8 mouse cellular contexts compared by ENCODE assay signal in the genomic region with DNA sequence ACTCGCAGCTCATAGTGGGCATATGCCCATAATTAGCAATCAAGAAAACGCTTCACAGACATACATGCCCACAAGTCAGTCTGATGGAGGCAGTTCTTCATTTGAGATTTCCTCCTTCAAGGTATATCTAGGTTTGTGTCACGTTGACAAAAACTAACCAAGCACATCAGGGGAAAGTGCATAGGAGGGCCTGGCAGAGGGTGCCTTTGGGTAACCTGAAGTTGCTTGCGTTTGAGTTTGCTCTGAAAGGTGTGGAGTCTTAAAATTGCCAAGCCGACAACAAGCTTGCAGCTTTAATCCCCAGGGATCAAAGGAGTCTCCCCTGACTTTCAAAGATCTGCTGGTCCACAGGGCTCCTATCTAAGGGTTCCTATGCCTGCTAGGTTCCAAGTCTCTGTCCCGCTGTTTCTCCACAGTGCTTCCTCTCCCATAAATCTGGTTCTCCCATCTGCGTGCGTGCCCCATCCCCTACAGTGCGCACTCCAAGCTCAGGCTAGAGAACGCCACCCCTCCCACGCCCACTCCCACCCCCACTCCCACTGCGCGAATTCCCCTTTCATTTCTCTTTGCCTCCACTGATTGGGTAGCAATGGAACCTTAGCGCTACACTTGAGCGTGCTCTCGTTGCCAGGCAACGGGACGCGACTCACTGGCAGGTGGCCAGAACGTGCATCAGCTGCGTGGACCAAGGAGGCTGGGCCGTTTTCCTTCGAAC. TPM values are rescaled to one million over a fixed set of nuclear protein-coding genes. Genes with fewer than 3 reads are reported as not detected.
DNase-seq lines count a peak whose midpoint lies in the region; ATAC-seq and TF ChIP-seq lines count a peak whose summit lies in the region.

A gene (plus strand): TSS at position 683 of the 715 bp plus-strand sequence.

- peak; percentile 42 to 46 for DNase-seq in B cell, adult 2 months
- DNase-seq in adrenal gland, postnatal 4 days (ENCODE audit: low spot score in 2 of 2), result peak; percentile 39 to 45
- DNase-seq in heart, postnatal 0 days (ENCODE audit: low spot score), result peak; percentile 33
- peak; percentile 71 to 74 for DNase-seq in kidney, postnatal 25 days
- DNase-seq in liver, embryonic 13.5 days, result no peak
- peak; percentile 60 for DNase-seq in testis, postnatal 14 days (ENCODE audit: low spot score)

- no peak within 1 kb of the TSS for H3K9ac ChIP-seq in heart, postnatal 0 days (replicated peaks; ENCODE audit: low read depth, low read length)
- no peak within 1 kb of the TSS for H3K9ac ChIP-seq in liver, embryonic 13.5 days
- H3K9ac ChIP-seq in neural tube, embryonic 13.5 days, result peak within 1 kb of the TSS; percentile 47

- TF ChIP-seq CTCF in embryonic fibroblast, embryonic 13.5 days (IDR thresholded peaks at IDR 0.05; ENCODE audit: borderline replicate concordance, insufficient read depth, low read length), result no peak
- TF ChIP-seq CTCF in heart, postnatal 0 days (IDR thresholded peaks at IDR 0.05; ENCODE audit: low read depth), result no peak

- no peaks in the 10 kb centered on the region for H3K4me1 ChIP-seq in embryonic fibroblast, embryonic 13.5 days (ENCODE audit: control insufficient read depth, insufficient read depth, low read length)
- H3K4me1 ChIP-seq in heart, postnatal 0 days (ENCODE audit: control insufficient read depth, insufficient read depth), result peaks cover 7% of the 10 kb centered on the region; the same call in 1 of the 2 replicates
- peaks cover 17% of the 10 kb centered on the region for H3K4me1 ChIP-seq in liver, embryonic 13.5 days (replicated peaks)
- H3K4me1 ChIP-seq in neural tube, embryonic 13.5 days (replicated peaks), result peaks cover 8% of the 10 kb centered on the region

- no peaks in the 10 kb centered on the region for H3K36me3 ChIP-seq in heart, postnatal 0 days (replicated peaks; ENCODE audit: control insufficient read depth, insufficient read depth, low read length)
- H3K36me3 ChIP-seq in liver, embryonic 13.5 days, result no peaks in the 10 kb centered on the region
- no peaks in the 10 kb centered on the region for H3K36me3 ChIP-seq in neural tube, embryonic 13.5 days

- 0 out of 2 replicates have a peak, but pooled peaks cover 4% of the 10 kb centered on the region for H3K27me3 ChIP-seq in heart, postnatal 0 days (ENCODE audit: control insufficient read depth, insufficient read depth, low read length)
- H3K27me3 ChIP-seq in liver, embryonic 13.5 days, result peaks cover 11% of the 10 kb centered on the region
- no peaks in the 10 kb centered on the region for H3K27me3 ChIP-seq in neural tube, embryonic 13.5 days

- TF ChIP-seq POLR2A in embryonic fibroblast, embryonic 13.5 days (IDR thresholded peaks at IDR 0.05; ENCODE audit: low read depth, low read length), result no peak

- no peak for TF ChIP-seq EP300 in heart, postnatal 0 days (IDR thresholded peaks at IDR 0.05; ENCODE audit: low read depth)

- H3K9me3 ChIP-seq in heart, postnatal 0 days (replicated peaks; ENCODE audit: control insufficient read depth, low read length), result no peaks in the 10 kb centered on the region
- no peaks in the 10 kb centered on the region for H3K9me3 ChIP-seq in liver, embryonic 13.5 days (replicated peaks)
- H3K9me3 ChIP-seq in neural tube, embryonic 13.5 days, result no peaks in the 10 kb centered on the region

- H3K4me3 ChIP-seq in embryonic fibroblast, embryonic 13.5 days (ENCODE audit: insufficient read depth, low read length), result peak within 1 kb of the TSS; percentile 46
- H3K4me3 ChIP-seq in heart, postnatal 0 days (ENCODE audit: low read depth, low read length), result peak within 1 kb of the TSS; percentile 36
- peak within 1 kb of the TSS; percentile 41 for H3K4me3 ChIP-seq in liver, embryonic 13.5 days (replicated peaks)
- H3K4me3 ChIP-seq in neural tube, embryonic 13.5 days, result peak within 1 kb of the TSS; percentile 45

- 14% methylated on average over 23 of the region's 23 CpGs for WGBS in heart, postnatal 0 days
- 12% methylated on average over 23 of the region's 23 CpGs for WGBS in liver, embryonic 13.5 days (ENCODE audit: insufficient replicate concordance)
- WGBS in neural tube, embryonic 13.5 days, result 12% methylated on average over 23 of the region's 23 CpGs

- ATAC-seq in heart, postnatal 0 days (ENCODE audit: insufficient read depth, low read depth), result peak; percentile 66
- no peak for ATAC-seq in liver, embryonic 13.5 days (ENCODE audit: low read depth)
- peak; percentile 96 for ATAC-seq in neural tube, embryonic 13.5 days (ENCODE audit: low read depth)

- H3K27ac ChIP-seq in embryonic fibroblast, embryonic 13.5 days (ENCODE audit: insufficient read depth, low read length), result no peak within 1 kb of the TSS
- no peak within 1 kb of the TSS for H3K27ac ChIP-seq in heart, postnatal 0 days (ENCODE audit: low read depth)
- no peak within 1 kb of the TSS for H3K27ac ChIP-seq in liver, embryonic 13.5 days
- H3K27ac ChIP-seq in neural tube, embryonic 13.5 days (replicated peaks), result no peak within 1 kb of the TSS

- peak within 1 kb of the TSS; percentile 64 for H3K4me2 ChIP-seq in heart, postnatal 0 days (ENCODE audit: low read depth, low read length)
- H3K4me2 ChIP-seq in liver, embryonic 13.5 days, result peak within 1 kb of the TSS; percentile 59
- H3K4me2 ChIP-seq in neural tube, embryonic 13.5 days, result peak within 1 kb of the TSS; percentile 70

RNA-seq across cellular contexts. Expression of the gene that starts here (rescaled TPM):
- under 1 TPM in 1 of 2 experiments, not detected in 1; 0.31 TPM for total RNA-seq in adrenal gland, postnatal 4 days (2021)
- polyA plus RNA-seq in embryonic fibroblast, embryonic 13.5 days (2011; ENCODE audit: insufficient read length, low read depth, missing spikeins), result not detected in 2 replicates
- not detected in 2 replicates for total RNA-seq in heart, postnatal 0 days (2014; rRNA removed; ENCODE audit: low replicate concordance)
- polyA plus RNA-seq in heart, postnatal 0 days (2015; fragmentation: Nextera tagmentation; extraction: Ambion mirVana), result 0.12 TPM in 1 of 2 replicates, not detected in the other
- polyA plus RNA-seq in liver, embryonic 13.5 days (2015; fragmentation: Nextera tagmentation; extraction: Ambion mirVana), result not detected in 2 replicates
- polyA plus RNA-seq in neural tube, embryonic 13.5 days (2015; fragmentation: Nextera tagmentation; extraction: Ambion mirVana), result not detected in 2 replicates

Comparison
In these comparisons a context has a peak if more than half of its experiments do, and no peak if none do; other contexts are left out.
1. Peak in DNase-seq in adrenal gland, postnatal 4 days; RNA of the gene not detected or under 1 TPM.
2. Peak in DNase-seq, ATAC-seq, H3K4me3 ChIP-seq and H3K4me2 ChIP-seq in heart, postnatal 0 days; RNA of the gene not detected or under 1 TPM.
3. Peak in ATAC-seq, H3K4me3 ChIP-seq, H3K9ac ChIP-seq and H3K4me2 ChIP-seq in neural tube, embryonic 13.5 days; RNA of the gene not detected or under 1 TPM.